Mouse (Mus musculus) thymus, postnatal 10 days (tissue): ENCODE results near the gene Prmt3.

Experiments
- DNase-seq, 2 experiments: peaks; one replicate each; pipeline ENCODE4 v3.0.0; 2021; ENCODE audit warnings: low spot score in 2 of 2

Prmt3 gene

DNA sequence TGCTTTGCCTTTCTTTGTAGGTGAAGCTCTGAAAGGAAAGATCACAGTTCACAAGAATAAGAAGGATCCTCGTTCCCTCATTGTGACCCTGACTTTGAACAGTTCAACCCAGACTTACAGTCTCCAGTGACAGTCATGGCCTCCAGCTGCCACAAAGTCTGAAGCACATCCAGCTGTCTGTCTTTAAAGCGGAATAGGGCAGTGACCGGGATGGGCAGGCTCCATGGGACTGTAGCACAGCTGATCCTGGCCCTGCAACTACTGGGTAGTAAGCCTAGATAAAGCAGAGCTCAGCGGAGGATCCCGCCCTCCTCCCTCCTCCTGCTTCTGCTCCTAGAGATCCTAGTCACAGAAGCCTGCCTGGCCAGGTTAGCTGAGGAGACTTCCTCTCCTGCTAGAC, 79.2 kb downstream of the Prmt3 start:
- DNase-seq = no peak

- DNase-seq = no peak
Measured at GRCm38 (mm10) chr7:49858257-49858656, 80.1 kb downstream of the Prmt3 start.

- no peak for DNase-seq
Measured at GRCm38 (mm10) chr7:49859820-49860219, 81.7 kb downstream of the Prmt3 start.

DNA sequence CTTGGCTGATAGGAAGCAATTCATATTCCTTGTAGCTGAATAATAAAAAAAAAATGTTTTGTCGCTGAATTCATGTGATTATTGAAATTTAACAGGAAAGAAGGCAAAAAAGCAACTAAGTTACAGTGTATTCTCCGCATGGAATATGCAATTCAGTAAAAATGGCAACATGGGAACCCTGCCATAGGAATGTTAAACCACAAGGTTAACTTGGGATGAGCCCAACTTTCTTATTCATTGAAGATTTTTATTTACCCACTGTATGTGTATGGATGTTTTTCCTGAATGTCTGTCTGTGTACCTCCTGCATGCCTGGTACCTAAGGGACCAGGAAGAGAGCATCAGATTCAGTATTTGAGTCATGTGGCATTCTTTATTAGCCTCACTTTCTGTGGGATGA, 83.0 kb downstream of the Prmt3 start:
- DNase-seq = no peak

GRCm38 (mm10) chr7:49863753-49864152, 85.6 kb downstream of the Prmt3 start:
- DNase-seq = no peak

DNA sequence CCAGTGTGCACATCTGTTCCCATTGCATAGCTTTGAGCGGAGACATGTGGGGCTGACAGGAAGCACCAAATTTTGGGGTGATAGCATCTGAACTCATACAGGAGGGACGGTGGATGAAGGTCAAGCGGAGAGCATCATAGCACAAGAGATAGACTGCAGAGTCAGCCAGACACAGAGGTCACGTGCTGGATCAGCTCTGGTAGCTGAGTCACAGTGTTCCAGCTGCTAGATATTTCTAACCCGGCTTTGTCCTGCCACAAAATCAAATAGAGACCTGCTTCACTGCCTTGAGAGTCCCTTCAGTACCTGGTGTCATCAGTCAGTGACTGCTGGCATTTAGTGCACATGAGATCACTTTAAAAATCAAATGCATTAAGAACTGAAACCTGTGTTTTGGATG, 91.5 kb downstream of the Prmt3 start:
- DNase-seq = no peak

- DNase-seq = no peak
Measured at GRCm38 (mm10) chr7:49870276-49870675, 92.1 kb downstream of the Prmt3 start.

DNA sequence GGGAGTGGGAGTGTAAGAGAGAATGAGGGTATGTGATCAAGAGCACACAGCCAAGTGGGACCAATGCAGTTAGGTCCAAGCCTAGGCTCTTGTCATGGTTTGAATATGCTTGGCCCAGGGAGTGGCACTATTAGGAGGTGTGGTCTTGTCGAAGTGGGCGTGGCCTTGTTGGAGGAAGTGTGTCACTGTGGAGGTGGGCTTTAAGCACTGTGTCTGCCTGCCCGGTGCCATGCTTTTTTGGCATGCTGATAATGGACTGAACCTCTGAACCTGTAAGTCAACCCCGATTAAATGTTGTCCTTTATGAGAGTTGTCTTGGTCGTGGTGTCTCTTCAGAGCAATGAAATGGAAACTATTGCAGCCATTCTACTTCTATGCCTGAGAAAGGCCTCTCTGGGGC, 99.2 kb downstream of the Prmt3 start:
- DNase-seq = no peak

DNA sequence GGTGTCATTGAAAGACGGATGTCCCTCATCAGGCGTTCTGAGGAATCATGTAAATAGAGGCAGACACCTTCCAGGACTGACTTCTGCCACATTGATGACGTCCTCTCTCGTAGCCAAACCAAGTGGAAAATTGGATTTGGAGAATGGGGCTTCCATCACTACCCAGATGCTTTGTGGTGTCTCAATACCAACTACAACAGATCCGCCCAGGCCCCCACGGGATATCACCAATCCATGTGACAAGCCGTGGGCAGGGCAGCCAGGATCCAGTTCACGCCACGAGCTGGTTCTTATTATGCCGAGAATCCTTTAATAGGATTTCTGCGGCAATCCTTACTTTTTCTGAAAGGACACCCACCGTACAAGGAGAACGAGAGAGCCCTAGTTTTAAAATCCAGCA, 100.9 kb downstream of the Prmt3 start:
- DNase-seq = no peak

DNA sequence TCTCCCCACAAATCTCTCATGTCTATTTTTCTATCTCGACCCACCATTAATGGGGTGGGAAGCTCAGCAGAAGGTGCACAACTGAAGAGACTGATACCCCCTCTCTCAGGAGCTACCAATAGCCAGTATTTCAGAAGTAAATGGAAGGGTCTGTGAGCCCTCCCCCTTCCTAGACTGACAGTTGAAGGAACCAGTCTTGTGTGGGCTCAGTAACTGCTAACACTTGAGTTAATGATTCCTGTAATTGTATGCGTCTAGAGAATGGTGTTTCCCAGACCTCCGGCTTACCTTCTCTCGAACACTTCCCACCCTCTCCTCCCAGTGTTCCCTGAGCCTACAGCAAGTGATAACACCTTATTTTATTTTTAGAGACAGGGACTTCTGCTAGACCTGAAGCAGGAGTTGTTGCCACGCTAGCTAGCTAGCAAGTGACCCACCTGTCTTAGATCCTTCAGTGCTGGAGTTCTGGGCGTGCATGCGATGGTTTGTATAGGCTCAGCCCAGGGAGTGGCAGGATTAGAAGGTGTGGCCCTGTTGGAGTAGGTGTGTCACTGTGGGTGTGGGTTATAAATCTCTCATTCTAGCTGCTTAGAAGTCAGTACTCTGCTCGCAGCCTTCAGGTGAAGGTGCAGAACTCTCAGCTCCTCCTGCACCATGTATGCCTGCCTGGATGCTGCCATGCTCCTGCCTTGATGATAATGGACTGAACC, 102.0 kb downstream of the Prmt3 start:
- DNase-seq = no peak

- DNase-seq = no peak
Measured at GRCm38 (mm10) chr7:49882288-49882687, 104.1 kb downstream of the Prmt3 start.

DNA sequence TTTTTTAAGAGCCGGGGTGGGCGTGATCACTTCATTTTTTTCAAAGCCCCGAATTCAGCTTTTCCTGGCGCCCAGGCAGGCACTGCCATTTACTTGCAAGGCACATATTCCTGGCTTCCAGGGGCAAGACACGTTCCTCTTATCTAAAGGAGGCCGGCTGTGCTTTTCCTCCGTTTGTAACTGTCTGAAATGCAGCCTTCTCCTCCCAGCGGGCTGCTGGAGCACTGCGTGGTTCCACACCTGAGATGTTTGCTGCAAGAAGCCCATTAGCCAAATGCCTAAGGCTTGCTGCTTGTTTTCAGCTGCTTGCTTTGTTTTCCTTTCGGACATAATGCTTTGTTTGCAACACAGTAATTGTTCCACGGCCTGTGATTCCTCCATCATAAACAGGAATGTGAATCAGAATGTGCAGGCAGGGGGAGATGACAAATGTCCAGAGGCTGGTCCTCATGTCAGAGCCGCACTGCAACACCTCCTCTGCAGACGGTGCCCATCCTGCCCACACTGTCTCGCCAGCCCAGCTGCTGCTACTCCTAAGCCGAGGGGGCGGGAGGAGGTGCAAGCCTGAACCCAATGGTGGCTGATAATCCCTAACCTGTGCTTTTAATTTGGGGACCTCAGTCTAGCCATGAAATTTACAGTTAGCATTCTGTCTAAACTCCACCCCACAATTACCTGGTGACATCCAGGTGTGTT, 104.7 kb downstream of the Prmt3 start:
- DNase-seq = no peak

DNA sequence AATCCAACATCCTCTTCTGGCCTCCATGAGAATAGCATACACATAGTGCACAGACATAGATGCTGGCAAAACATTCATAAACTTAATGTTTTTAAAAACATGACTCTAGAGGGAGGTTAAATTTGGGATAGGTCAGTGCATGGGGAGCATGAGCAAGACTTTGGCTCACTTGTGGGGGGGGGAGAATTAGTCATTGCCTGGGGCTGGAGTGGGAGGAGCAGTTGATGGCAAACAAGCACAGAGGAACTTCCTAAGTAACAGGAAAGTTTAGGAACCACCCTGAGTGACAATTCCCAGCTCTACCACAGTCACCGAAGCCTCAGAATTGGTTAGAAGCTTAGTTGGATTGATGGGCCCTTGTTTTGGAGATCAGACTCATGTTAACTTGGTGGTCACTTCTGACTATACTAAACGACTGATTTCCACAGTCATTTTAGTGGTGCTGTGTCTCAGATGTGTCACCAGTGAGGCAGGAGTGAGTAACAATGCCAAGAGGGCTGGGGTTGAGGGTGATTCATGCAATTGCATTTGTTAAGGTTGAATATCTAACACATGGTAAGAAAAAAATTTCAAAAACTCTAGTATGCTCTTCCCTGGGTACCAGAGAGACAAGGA, 109.7 kb downstream of the Prmt3 start:
- DNase-seq = no peak

GRCm38 (mm10) chr7:49894786-49895185, 116.6 kb downstream of the Prmt3 start:
- no peak for DNase-seq

GRCm38 (mm10) chr7:49895296-49895695, 117.2 kb downstream of the Prmt3 start:
- DNase-seq = no peak

- DNase-seq = no peak
Measured at GRCm38 (mm10) chr7:49902003-49902552, 123.9 kb downstream of the Prmt3 start.

DNA sequence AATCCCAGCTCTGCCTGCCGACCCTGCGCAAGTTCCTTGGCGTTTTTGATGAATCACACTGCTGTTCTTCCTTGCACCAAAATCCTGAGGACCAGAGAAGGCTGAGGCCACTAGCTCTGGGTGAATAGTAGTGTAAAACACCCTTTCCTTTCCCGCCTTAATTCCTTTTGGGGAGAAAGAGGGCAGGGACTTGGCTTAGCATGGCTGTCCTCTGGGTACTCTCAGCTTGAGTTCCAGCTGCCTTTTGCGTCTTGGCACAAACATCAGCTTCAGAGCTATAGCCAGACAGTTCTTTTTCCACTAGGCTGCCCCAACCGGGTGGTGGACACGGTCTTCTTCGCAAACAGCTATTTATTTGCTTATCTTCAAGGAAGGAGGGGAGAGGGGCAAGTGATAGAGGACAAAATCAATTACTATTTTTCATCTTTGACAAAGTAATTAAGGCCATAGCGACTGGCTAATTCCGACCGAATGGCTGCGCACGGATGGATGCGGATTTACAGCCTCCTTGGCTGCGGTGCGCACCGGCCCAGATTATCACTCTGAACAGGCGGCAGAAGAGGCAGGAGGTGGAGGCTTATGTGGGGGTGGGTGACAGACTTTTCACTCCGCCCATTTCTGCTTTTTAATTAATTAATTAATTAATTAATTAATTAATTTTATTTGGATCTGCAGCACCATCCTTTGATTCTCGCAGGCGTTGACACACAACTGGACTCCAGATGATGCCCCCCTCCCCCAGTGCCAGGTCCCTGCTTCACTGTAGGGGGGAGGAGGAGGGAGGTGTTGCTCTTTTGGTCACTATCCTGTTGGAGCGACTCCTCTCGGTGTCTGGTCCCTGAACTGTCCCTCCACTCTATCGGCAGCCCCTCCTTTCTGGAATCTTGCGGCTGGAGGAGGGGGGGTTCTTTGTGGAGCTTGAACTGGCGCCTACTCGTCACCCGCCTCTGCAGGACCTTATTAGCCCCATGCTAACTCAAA, 129.3 kb downstream of the Prmt3 start:
- DNase-seq = no peak
